Mouse (Mus musculus) limb, embryonic 11.5 days (tissue): ENCODE measurements around the gene Evi5. TPM values are rescaled to one million over a fixed set of nuclear protein-coding genes. Genes with fewer than 3 reads are reported as not detected.

Experiments used
- ATAC-seq: fragments of 200-750 bp; cut with Nextera tagmentation; 2 replicates; pipeline ENCODE4 v1.8.0; 2017; ENCODE audit warnings: low read depth; ENCODE audit not compliant: insufficient number of reproducible peaks, low FRiP score, low TSS enrichment
- DNase-seq: peaks from one replicate; pipeline ENCODE4 v3.0.0-alpha.2; 2015; ENCODE audit warnings: low spot score
- H3K27ac ChIP-seq: fragments of 300-500 bp; sonication (generic); replicated peaks from 2 replicates; pipeline ENCODE4 v1.5.1; 2014; ENCODE audit warnings: low read depth, mild to moderate bottlenecking, low read length
- H3K27me3 ChIP-seq: fragments of 300-500 bp; sonication (generic); 2 replicates; pipeline ENCODE4 v1.6.1; 2014; ENCODE audit warnings: mild to moderate bottlenecking, low read length, mixed read lengths; ENCODE audit not compliant: control insufficient read depth, insufficient read depth
- H3K36me3 ChIP-seq: fragments of 300-500 bp; sonication (generic); 2 replicates; pipeline ENCODE4 v1.6.1; 2014; ENCODE audit warnings: mild to moderate bottlenecking, low read length, moderate library complexity, mixed read lengths; ENCODE audit not compliant: control insufficient read depth, insufficient read depth
- H3K4me1 ChIP-seq: fragments of 300-500 bp; sonication (generic); 2 replicates; pipeline ENCODE4 v1.6.1; 2014; ENCODE audit warnings: low read length, mixed read lengths; ENCODE audit not compliant: control insufficient read depth, insufficient read depth
- H3K4me2 ChIP-seq: fragments of 300-500 bp; sonication (generic); 2 replicates; pipeline ENCODE4 v1.6.1; 2014; ENCODE audit warnings: low read depth, mild to moderate bottlenecking, moderate library complexity; ENCODE audit not compliant: severe bottlenecking
- H3K4me3 ChIP-seq: fragments of 300-500 bp; sonication (generic); 2 replicates; pipeline ENCODE4 v1.5.1; 2014; ENCODE audit warnings: low read depth, low read length
- H3K9ac ChIP-seq: fragments of 300-500 bp; sonication (generic); 2 replicates; pipeline ENCODE4 v1.6.1; 2014; ENCODE audit warnings: mild to moderate bottlenecking, low read length
- H3K9me3 ChIP-seq: fragments of 300-500 bp; sonication (generic); 2 replicates; pipeline ENCODE4 v1.6.1; 2016; ENCODE audit warnings: low read length; ENCODE audit not compliant: control insufficient read depth
- WGBS: fragments of 180-500 bp; shearing (Covaris S2); extraction: QIAGEN DNeasy Blood & Tissue Kit; methylation state at CpG from one replicate; pipeline ENCODE4 v1.1.7; 2014; 5-methylcytosine and 5-hydroxymethylcytosine counted together
- polyA plus RNA-seq: library from polyadenylated mRNA; unstranded; fragments of >200 nt; fragmentation: Nextera tagmentation; extraction: Ambion mirVana; gene quantifications from 2 replicates; pipeline ENCODE4 v1.2.1, GENCODE M21; 2014

Gene Evi5
- 65.6 and 66.9 TPM in 2 replicates for polyA plus RNA-seq

GRCm38 (mm10) chr5:107874561-107875260 is at the start of gene Evi5:
TSS of gene Evi5 (minus strand) at chr5:107875107.
- 42% methylated on average over 4 of the region's 4 CpGs for WGBS
- Histone ChIP-seq H3K27me3 (no peaks in the 10 kb centered on the region), H3K36me3 (no peaks in the 10 kb centered on the region), H3K9ac (no peak within 1 kb of the TSS), H3K9me3 (no peaks in the 10 kb centered on the region), H3K4me2 (no peak within 1 kb of the TSS), H3K27ac (no peak within 1 kb of the TSS), H3K4me3 (no peak within 1 kb of the TSS), H3K4me1 (no peaks in the 10 kb centered on the region; the same call in 1 of the 2 replicates)
- DNase-seq, result no peak
- no peak for ATAC-seq

DNA sequence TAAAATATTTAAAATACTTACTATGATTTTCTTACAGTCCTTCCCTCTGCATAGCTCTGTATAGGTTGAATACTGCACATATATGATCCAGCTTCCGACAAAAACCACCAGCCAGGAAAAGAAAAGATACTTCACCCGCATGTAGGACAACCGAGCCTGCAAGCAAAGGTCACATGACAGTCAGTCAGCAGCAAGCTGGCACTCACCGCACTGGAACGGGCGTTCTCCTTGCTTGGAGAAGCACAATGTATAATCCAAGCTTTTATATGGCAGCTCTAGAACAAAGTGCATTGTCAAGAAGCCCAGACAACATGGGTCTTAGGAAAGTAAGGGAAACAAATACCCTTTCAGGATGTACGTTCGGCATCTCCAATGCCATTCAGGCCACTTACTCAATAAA is 49.7 kb upstream of the Evi5 start:
- H3K36me3 ChIP-seq, result no peaks in the 10 kb centered on the region
- H3K4me2 ChIP-seq, result no peak overlapping the region
- H3K9ac ChIP-seq, result no peak overlapping the region
- no peak for ATAC-seq
- H3K27ac ChIP-seq, result no peak overlapping the region
- H3K27me3 ChIP-seq, result no peaks in the 10 kb centered on the region
- H3K4me1 ChIP-seq, result no peaks in the 10 kb centered on the region
- no peaks in the 10 kb centered on the region for H3K9me3 ChIP-seq
- no peak for DNase-seq
- H3K4me3 ChIP-seq, result no peak overlapping the region
- WGBS, result 85% methylated on average over 8 of the region's 8 CpGs

DNA sequence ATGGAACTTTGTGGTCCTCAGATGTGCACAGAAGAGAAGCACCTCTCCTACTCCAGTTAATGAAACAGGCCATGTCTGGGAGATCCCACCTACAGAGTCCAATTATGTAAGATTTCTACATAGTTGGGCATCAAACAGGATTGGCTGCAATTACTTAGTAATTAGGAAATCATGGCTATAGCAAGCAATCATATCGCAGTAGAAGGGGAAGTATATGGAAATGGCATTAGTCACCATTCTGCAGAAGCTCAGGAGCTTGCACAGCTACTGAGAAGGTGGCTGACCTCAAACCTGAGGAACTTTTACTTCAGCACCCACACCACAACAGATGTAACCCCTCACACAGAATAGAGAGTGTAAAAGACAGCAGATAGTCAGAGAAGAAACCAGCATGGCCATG is 47.9 kb upstream of the Evi5 start:
- no peak overlapping the region for H3K27ac ChIP-seq
- ATAC-seq (no peak), DNase-seq (no peak)
- WGBS, result 89% methylated on average over 1 of the region's 1 CpGs
- H3K36me3 ChIP-seq, result no peaks in the 10 kb centered on the region
- no peak overlapping the region for H3K4me2 ChIP-seq
- H3K9ac ChIP-seq, result no peak overlapping the region
- H3K4me1 ChIP-seq, result no peaks in the 10 kb centered on the region
- H3K4me3 ChIP-seq, result no peak overlapping the region
- H3K27me3 ChIP-seq, result no peaks in the 10 kb centered on the region
- no peaks in the 10 kb centered on the region for H3K9me3 ChIP-seq

GRCm38 (mm10) chr5:107921400-107922252 is 46.7 kb upstream of the Evi5 start:
- no peak for DNase-seq

DNA sequence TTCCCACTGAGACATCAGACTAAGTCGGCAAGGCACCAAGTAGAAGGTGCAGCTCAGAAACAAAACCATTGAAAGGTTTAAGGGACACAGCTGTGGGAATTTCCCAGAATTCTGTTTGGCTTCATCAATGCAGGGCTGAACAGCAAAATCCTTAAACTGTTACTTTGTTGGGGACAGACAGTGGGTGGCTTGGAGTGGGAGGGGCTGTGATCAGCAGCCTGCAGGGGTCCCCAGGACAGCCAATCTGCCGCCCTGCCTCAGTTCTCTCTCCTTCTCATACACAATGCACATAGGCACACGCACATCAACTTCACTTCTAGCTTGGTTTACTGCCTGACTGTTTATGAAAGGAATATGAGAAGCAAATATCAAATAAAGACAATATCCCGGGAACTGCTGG is 40.4 kb upstream of the Evi5 start:
- Histone ChIP-seq H3K9me3 (no peaks in the 10 kb centered on the region), H3K4me2 (no peak overlapping the region), H3K27me3 (no peaks in the 10 kb centered on the region), H3K4me3 (no peak overlapping the region), H3K9ac (no peak overlapping the region), H3K27ac (no peak overlapping the region), H3K36me3 (no peaks in the 10 kb centered on the region), H3K4me1 (no peaks in the 10 kb centered on the region)
- ATAC-seq, result no peak
- DNase-seq, result no peak
- WGBS, result 42% methylated on average over 4 of the region's 4 CpGs

More at GRCm38 (mm10) chr5:107921400-107922252, 46.7 kb upstream of the Evi5 start:
- Histone ChIP-seq H3K36me3 (no peaks in the 10 kb centered on the region), H3K9ac (no peak overlapping the region), H3K4me2 (no peak overlapping the region), H3K4me3 (no peak overlapping the region), H3K9me3 (no peaks in the 10 kb centered on the region), H3K4me1 (no peaks in the 10 kb centered on the region), H3K27ac (no peak overlapping the region), H3K27me3 (no peaks in the 10 kb centered on the region)
- WGBS, result 69% methylated on average over 2 of the region's 2 CpGs
- ATAC-seq, result peak; percentile 57; the same call in 1 of the 2 replicates

GRCm38 (mm10) chr5:107911012-107911411 is 36.1 kb upstream of the Evi5 start:
- no peak overlapping the region for H3K27ac ChIP-seq
- H3K9ac ChIP-seq, result no peak overlapping the region
- H3K36me3 ChIP-seq, result peaks cover 16% of the 10 kb centered on the region; the same call in 1 of the 2 replicates
- H3K9me3 ChIP-seq, result no peaks in the 10 kb centered on the region
- no peak overlapping the region for H3K4me3 ChIP-seq
- 87% methylated on average over 5 of the region's 5 CpGs for WGBS
- no peaks in the 10 kb centered on the region for H3K4me1 ChIP-seq
- ATAC-seq (no peak), DNase-seq (no peak)
- H3K4me2 ChIP-seq, result no peak overlapping the region
- H3K27me3 ChIP-seq, result no peaks in the 10 kb centered on the region

DNA sequence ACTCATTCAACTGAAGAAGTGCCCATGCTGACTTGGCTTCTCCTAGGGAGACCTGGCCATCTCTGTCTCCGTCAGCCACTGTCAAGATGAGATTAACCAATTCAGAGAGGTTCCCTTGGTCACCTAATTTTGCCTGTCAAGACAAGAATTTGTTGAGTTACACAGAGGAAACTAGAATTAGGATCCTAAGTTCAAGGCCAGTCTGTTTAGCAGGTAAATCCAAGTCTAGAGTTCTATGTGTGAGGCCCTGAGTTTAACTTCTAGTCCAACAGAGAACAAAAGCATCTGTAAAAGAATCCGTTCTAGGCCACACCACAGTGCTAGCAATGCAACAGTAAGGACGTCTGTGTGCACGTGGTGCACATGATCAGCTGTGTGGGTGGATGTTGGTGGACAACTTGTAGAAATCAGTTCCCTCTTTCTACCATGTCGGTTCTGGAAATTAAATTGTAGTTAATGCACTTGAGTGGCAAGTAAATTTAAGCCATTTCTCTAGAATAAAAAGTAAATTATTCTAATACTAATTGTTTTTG is 35.2 kb upstream of the Evi5 start:
- Histone ChIP-seq H3K4me1 (no peaks in the 10 kb centered on the region), H3K9ac (no peak overlapping the region), H3K9me3 (no peaks in the 10 kb centered on the region), H3K4me3 (no peak overlapping the region), H3K4me2 (no peak overlapping the region), H3K36me3 (peaks cover 20% of the 10 kb centered on the region; the same call in 1 of the 2 replicates), H3K27ac (no peak overlapping the region), H3K27me3 (no peaks in the 10 kb centered on the region)
- ATAC-seq (no peak), DNase-seq (no peak)
- 68% methylated on average over 5 of the region's 5 CpGs for WGBS

- Histone ChIP-seq H3K27me3 (no peaks in the 10 kb centered on the region), H3K36me3 (peaks cover 20% of the 10 kb centered on the region; the same call in 1 of the 2 replicates), H3K27ac (no peak overlapping the region), H3K4me1 (no peaks in the 10 kb centered on the region), H3K9ac (no peak overlapping the region), H3K4me3 (no peak overlapping the region), H3K4me2 (no peak overlapping the region), H3K9me3 (no peaks in the 10 kb centered on the region)
- ATAC-seq, result no peak
- DNase-seq, result no peak
- 84% methylated on average over 3 of the region's 3 CpGs for WGBS
These were observed 34.8 kb upstream of the Evi5 start for GRCm38 (mm10) chr5:107909668-107910067.
